In the genomic region with DNA sequence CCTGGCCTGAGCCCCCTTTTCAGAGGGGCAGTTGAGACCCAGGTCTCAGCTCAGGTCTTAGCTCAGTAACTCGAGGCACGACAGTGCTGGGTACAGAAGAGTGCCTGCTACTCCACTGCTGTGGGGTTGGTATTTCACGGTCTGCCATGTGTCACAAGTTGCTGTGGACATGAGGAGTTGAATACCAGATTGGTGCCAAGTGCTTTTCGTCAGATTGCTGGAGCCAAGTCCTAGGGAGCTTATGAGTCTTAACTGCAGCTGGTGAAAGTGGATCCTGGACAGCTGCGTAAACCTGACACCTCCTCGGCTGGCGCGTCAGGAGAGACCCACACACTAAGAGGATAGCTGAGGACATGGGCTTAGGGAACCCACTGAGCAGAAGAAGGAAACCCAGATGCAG, we compare ENCODE assay signal across 11 mouse cellular contexts. TPM values are rescaled to one million over a fixed set of nuclear protein-coding genes. Genes with fewer than 3 reads are reported as not detected.
DNase-seq lines count a peak whose midpoint lies in the region; ATAC-seq and TF ChIP-seq lines count a peak whose summit lies in the region.
"Had no signal": no experiment of that assay in that cellular context is flagged by ENCODE, and none has a peak within 500 bp of the region (broad histone marks: within the 10 kb centered on the region; RNA-seq: fewer than 3 reads in every experiment).

No protein-coding gene starts in this region.

- no peak overlapping the region for H3K4me2 ChIP-seq in heart, embryonic 11.5 days
- H3K4me2 ChIP-seq in heart, postnatal 0 days (ENCODE audit: low read depth, low read length), result no peak overlapping the region
- no peak overlapping the region for H3K4me2 ChIP-seq in midbrain, embryonic 14.5 days (ENCODE audit: low read length)
- H3K4me2 ChIP-seq: liver, embryonic 13.5 days had no signal

- TF ChIP-seq EP300 in heart, postnatal 0 days (IDR thresholded peaks at IDR 0.05; ENCODE audit: low read depth), result peak; percentile 98

- no peaks in the 10 kb centered on the region for H3K36me3 ChIP-seq in heart, embryonic 11.5 days (ENCODE audit: control insufficient read depth, insufficient read depth, low read length)
- peaks cover 7% of the 10 kb centered on the region; the same call in 1 of the 2 replicates for H3K36me3 ChIP-seq in heart, postnatal 0 days (replicated peaks; ENCODE audit: control insufficient read depth, insufficient read depth, low read length)
- H3K36me3 ChIP-seq in hindbrain, embryonic 10.5 days, result peaks cover 45% of the 10 kb centered on the region
- peaks cover 20% of the 10 kb centered on the region; the same call in 1 of the 2 replicates for H3K36me3 ChIP-seq in midbrain, embryonic 14.5 days (ENCODE audit: control insufficient read depth, insufficient read depth, low read length)
- H3K36me3 ChIP-seq: liver, embryonic 13.5 days had no signal

- no peak for TF ChIP-seq CTCF in heart, postnatal 0 days (IDR thresholded peaks at IDR 0.05; ENCODE audit: low read depth)

- H3K4me1 ChIP-seq in heart, embryonic 11.5 days (ENCODE audit: control insufficient read depth, insufficient read depth, low read length), result no peaks in the 10 kb centered on the region
- H3K4me1 ChIP-seq in heart, postnatal 0 days (ENCODE audit: control insufficient read depth, insufficient read depth), result peaks cover 23% of the 10 kb centered on the region
- H3K4me1 ChIP-seq in hindbrain, embryonic 10.5 days (replicated peaks), result no peaks in the 10 kb centered on the region
- no peaks in the 10 kb centered on the region for H3K4me1 ChIP-seq in midbrain, embryonic 14.5 days (ENCODE audit: control insufficient read depth, insufficient read depth, low read length)

- no peak overlapping the region for H3K9ac ChIP-seq in heart, embryonic 11.5 days (ENCODE audit: low read depth, low read length)
- no peak overlapping the region for H3K9ac ChIP-seq in heart, postnatal 0 days (replicated peaks; ENCODE audit: low read depth, low read length)
- H3K9ac ChIP-seq in midbrain, embryonic 14.5 days (replicated peaks; ENCODE audit: low read length), result no peak overlapping the region
- H3K9ac ChIP-seq: liver, embryonic 13.5 days had no signal

- no peak overlapping the region for H3K4me3 ChIP-seq in heart, embryonic 11.5 days (ENCODE audit: low read depth, low read length)
- no peak overlapping the region for H3K4me3 ChIP-seq in heart, postnatal 0 days (ENCODE audit: low read depth, low read length)
- H3K4me3 ChIP-seq in hindbrain, embryonic 10.5 days, result no peak overlapping the region
- no peak overlapping the region for H3K4me3 ChIP-seq in midbrain, embryonic 14.5 days (replicated peaks; ENCODE audit: low read depth, low read length)
- H3K4me3 ChIP-seq: liver, embryonic 13.5 days had no signal

- H3K27me3 ChIP-seq in heart, embryonic 11.5 days (ENCODE audit: control insufficient read depth, insufficient read depth, low read length), result no peaks in the 10 kb centered on the region
- H3K27me3 ChIP-seq in heart, postnatal 0 days (ENCODE audit: control insufficient read depth, insufficient read depth, low read length), result peaks cover 49% of the 10 kb centered on the region
- no peaks in the 10 kb centered on the region for H3K27me3 ChIP-seq in hindbrain, embryonic 10.5 days (ENCODE audit: insufficient read depth, poor library complexity, severe bottlenecking)
- no peaks in the 10 kb centered on the region for H3K27me3 ChIP-seq in midbrain, embryonic 14.5 days (ENCODE audit: control insufficient read depth, insufficient read depth, low read length)
- H3K27me3 ChIP-seq: liver, embryonic 13.5 days had no signal

- peak; percentile 67 to 80 for DNase-seq in heart, adult 18-20 months
- DNase-seq in gastrocnemius, adult 18-20 months (ENCODE audit: low spot score), result peak; percentile 84
- DNase-seq in heart, postnatal 0 days (ENCODE audit: low spot score), result peak; percentile 96
- peak; percentile 73 for DNase-seq in lung, postnatal 10 days
- DNase-seq in hindbrain, embryonic 10.5 days (ENCODE audit: low spot score), result no peak
- DNase-seq in spleen, postnatal 14 days (ENCODE audit: low spot score in 2 of 2), result no peak
- no peak for DNase-seq in midbrain, embryonic 14.5 days
- DNase-seq: kidney, postnatal 36 days; liver, embryonic 13.5 days; thymus, adult 18-20 months had no signal

- H3K9me3 ChIP-seq in heart, embryonic 11.5 days (replicated peaks; ENCODE audit: control insufficient read depth, low read length), result no peaks in the 10 kb centered on the region
- H3K9me3 ChIP-seq in heart, postnatal 0 days (replicated peaks; ENCODE audit: control insufficient read depth, low read length), result no peaks in the 10 kb centered on the region
- no peaks in the 10 kb centered on the region for H3K9me3 ChIP-seq in hindbrain, embryonic 10.5 days
- no peaks in the 10 kb centered on the region for H3K9me3 ChIP-seq in midbrain, embryonic 14.5 days (ENCODE audit: control insufficient read depth, low read length)
- H3K9me3 ChIP-seq: liver, embryonic 13.5 days had no signal

- 49% methylated on average over 8 of the region's 8 CpGs for WGBS in heart, embryonic 11.5 days (ENCODE audit: insufficient replicate concordance)
- 30% methylated on average over 8 of the region's 8 CpGs for WGBS in heart, postnatal 0 days
- 78% methylated on average over 8 of the region's 8 CpGs for WGBS in hindbrain, embryonic 10.5 days
- 92% methylated on average over 8 of the region's 8 CpGs for WGBS in midbrain, embryonic 14.5 days

- no peak for ATAC-seq in heart, embryonic 11.5 days (replicated peaks; ENCODE audit: insufficient number of reproducible peaks, low FRiP score, low TSS enrichment)
- peak; percentile 85 for ATAC-seq in heart, postnatal 0 days (ENCODE audit: insufficient read depth, low read depth)
- ATAC-seq in midbrain, embryonic 14.5 days (ENCODE audit: low FRiP score, low TSS enrichment), result no peak

- no peak overlapping the region for H3K27ac ChIP-seq in heart, embryonic 11.5 days (ENCODE audit: low read depth, low read length)
- H3K27ac ChIP-seq in heart, postnatal 0 days (ENCODE audit: low read depth), result peak overlapping the region; percentile 30; the same call in 1 of the 2 replicates
- H3K27ac ChIP-seq in hindbrain, embryonic 10.5 days, result no peak overlapping the region
- no peak overlapping the region for H3K27ac ChIP-seq in midbrain, embryonic 14.5 days (replicated peaks; ENCODE audit: low read depth, low read length)
- H3K27ac ChIP-seq: liver, embryonic 13.5 days had no signal

RNA-seq across cellular contexts. Expression of gene Plekhh1, which starts 15.7 kb away (rescaled TPM):
- total RNA-seq in heart, adult 18-20 months (2021), result 1 to 10 TPM; 1.2 to 2.5 TPM
- 2.7 and 3.8 TPM in 2 replicates for polyA plus RNA-seq in heart, embryonic 11.5 days (2014; fragmentation: Nextera tagmentation; extraction: Ambion mirVana)
- total RNA-seq in gastrocnemius, adult 18-20 months (2021), result 1 to 10 TPM in 1 of 2 experiments, under 1 TPM in 1; 0.71 to 1.0 TPM
- 6.2 and 15.0 TPM in 2 replicates for total RNA-seq in heart, postnatal 0 days (2014; rRNA removed; ENCODE audit: low replicate concordance)
- polyA plus RNA-seq in heart, postnatal 0 days (2015; fragmentation: Nextera tagmentation; extraction: Ambion mirVana), result 2.5 and 4.0 TPM in 2 replicates
- polyA plus RNA-seq in hindbrain, embryonic 10.5 days (2016; fragmentation: Nextera tagmentation; extraction: Ambion mirVana), result 6.7 TPM in 2 replicates
- 1.9 and 3.1 TPM in 2 replicates for polyA plus RNA-seq in midbrain, embryonic 14.5 days (2014; fragmentation: Nextera tagmentation; extraction: Ambion mirVana)

RNA-seq across cellular contexts. Expression of gene Tmem229b, which starts 37.2 kb away (rescaled TPM):
- 1 to 10 TPM; 3.6 to 4.3 TPM for total RNA-seq in heart, adult 18-20 months (2021)
- polyA plus RNA-seq in heart, embryonic 11.5 days (2014; fragmentation: Nextera tagmentation; extraction: Ambion mirVana), result 1.6 and 1.8 TPM in 2 replicates
- 1 to 10 TPM; 2.5 to 5.5 TPM for total RNA-seq in gastrocnemius, adult 18-20 months (2021)
- total RNA-seq in heart, postnatal 0 days (2014; rRNA removed; ENCODE audit: low replicate concordance), result 4.8 and 12.8 TPM in 2 replicates
- polyA plus RNA-seq in heart, postnatal 0 days (2015; fragmentation: Nextera tagmentation; extraction: Ambion mirVana), result 1.4 and 1.9 TPM in 2 replicates
- 4.5 and 7.3 TPM in 2 replicates for polyA plus RNA-seq in hindbrain, embryonic 10.5 days (2016; fragmentation: Nextera tagmentation; extraction: Ambion mirVana)
- 54.4 and 62.1 TPM in 2 replicates for polyA plus RNA-seq in midbrain, embryonic 14.5 days (2014; fragmentation: Nextera tagmentation; extraction: Ambion mirVana)

RNA-seq across cellular contexts. Expression of gene Pigh, which starts 44.8 kb away (rescaled TPM):
- 1 to 10 TPM; 2.9 to 3.0 TPM for total RNA-seq in heart, adult 18-20 months (2021)
- polyA plus RNA-seq in heart, embryonic 11.5 days (2014; fragmentation: Nextera tagmentation; extraction: Ambion mirVana), result 17.7 and 19.0 TPM in 2 replicates
- total RNA-seq in gastrocnemius, adult 18-20 months (2021), result 1 to 10 TPM; 1.7 to 2.4 TPM
- total RNA-seq in heart, postnatal 0 days (2014; rRNA removed; ENCODE audit: low replicate concordance), result 6.2 and 9.8 TPM in 2 replicates
- 9.6 and 9.7 TPM in 2 replicates for polyA plus RNA-seq in heart, postnatal 0 days (2015; fragmentation: Nextera tagmentation; extraction: Ambion mirVana)
- polyA plus RNA-seq in hindbrain, embryonic 10.5 days (2016; fragmentation: Nextera tagmentation; extraction: Ambion mirVana), result 28.6 and 32.4 TPM in 2 replicates
- polyA plus RNA-seq in midbrain, embryonic 14.5 days (2014; fragmentation: Nextera tagmentation; extraction: Ambion mirVana), result 17.3 and 22.2 TPM in 2 replicates

Comparison
In these comparisons a context has a peak if more than half of its experiments do, and no peak if none do; other contexts are left out.
1. DNase-seq: peak in heart, adult 18-20 months (2 of 2), gastrocnemius, adult 18-20 months (single experiment), heart, postnatal 0 days (single experiment) and lung, postnatal 10 days (single experiment); none in hindbrain, embryonic 10.5 days (single experiment), spleen, postnatal 14 days (0 of 2) and midbrain, embryonic 14.5 days (single experiment).